Mouse (Mus musculus) layer of hippocampus, adult 9-11 months (tissue): ENCODE measurements around the gene Ptprn2.

Source experiments
- DNase-seq: peaks from one replicate; pipeline ENCODE4 v3.0.0; 2022

Gene Ptprn2

DNA sequence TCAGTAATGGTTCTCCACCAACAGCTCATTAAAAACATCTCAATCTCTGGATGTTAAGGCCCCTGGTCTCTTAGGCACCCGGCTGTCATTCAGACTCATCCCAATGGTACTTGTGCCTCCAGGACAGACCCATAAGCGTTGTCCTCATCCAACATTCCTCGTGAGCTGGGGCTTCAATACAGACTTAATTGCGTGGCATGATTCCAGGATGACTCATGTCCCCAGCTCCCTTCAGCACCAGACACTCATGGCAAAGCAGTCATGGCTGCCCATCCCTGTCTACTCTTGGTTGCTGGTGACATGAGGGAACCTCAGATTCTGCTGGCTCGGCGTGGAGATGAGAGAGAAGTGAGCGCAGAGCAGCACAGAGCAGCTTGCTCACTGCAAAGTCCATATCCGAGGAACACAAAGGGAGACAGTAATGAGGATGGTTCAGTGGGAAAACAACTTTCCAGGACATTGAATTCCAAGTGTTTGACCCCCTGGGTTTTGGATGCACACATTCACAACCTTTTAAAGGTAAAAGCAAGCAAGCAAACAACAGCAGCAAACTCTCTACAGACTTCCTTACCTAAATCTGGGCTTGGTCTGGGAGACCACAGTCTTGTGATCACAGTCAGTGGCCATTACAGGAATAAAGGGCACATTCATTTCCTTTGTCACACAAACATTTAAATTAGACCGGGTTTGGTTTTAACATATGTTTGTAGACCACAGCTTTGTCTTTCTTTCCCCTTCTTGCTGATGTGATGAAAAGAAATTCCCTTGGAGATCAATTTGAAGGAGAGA, 754.6 kb downstream of the Ptprn2 start:
- no peak for DNase-seq

DNA sequence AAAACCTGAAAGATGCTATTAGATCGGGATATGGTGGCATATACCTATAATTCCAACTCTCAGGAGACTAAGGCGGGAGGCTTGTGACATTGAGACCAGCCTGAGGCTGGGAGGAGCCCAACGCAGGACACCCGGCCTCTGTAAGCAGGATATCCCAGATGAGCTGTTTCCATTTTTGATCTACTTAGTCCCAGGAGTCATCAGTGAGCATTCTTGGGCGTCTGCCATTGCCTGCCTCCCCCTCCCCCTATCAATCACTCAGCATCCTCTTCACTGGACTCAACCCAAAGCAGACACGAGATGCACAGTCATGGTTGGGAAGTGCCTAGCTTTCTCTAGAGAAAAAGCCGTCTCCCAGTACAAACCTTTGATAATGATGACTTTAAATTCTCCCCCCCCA, 756.7 kb downstream of the Ptprn2 start:
- DNase-seq: peak; percentile 53

DNA sequence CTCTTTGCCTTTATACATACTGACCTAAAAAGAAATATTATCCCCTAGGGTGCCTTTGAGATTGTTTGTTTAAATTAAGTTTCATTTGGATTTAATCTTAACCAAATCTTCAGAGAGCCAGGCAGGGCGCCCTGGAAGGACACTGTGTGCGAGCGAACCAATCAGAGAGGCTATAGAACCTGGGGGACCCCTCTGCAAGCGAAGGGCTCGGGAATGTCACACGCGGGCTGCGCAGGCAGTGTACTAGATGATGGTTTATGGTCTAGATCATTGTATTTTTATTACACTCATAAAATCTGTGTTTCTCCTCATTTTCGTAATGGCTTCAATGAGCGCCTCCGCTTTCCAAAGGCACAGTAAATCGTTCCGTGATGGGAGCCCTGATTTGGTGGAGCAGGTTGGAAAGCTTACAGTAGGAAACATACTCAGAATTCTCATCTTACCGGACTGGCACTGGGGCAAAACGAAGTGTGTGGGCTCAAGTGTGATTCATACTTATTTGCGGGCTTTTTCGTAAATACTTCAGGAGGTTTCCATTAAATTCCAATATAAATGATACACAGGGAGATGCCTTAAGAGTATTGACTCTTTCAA, 760.5 kb downstream of the Ptprn2 start:
- DNase-seq: no peak

DNA sequence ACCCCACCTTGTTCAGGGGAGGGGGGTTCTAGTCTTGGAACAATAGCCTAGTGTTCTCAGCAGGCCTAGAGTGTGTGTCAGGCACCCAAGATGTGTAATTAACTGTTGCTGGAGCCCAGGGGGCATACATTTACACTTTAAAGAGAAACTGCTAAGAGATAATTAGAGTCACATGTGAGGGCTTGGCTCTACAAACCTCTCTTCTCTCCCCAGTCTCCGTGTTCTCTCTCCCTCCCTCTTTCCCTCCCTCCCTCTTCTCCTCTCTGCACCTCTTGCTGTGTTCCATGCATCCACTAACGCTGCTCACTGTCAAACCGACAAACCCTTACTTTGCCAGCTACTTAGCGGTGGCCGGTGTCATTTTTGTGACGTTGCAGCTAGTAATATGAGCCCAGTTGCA, 764.9 kb downstream of the Ptprn2 start:
- DNase-seq: no peak

DNA sequence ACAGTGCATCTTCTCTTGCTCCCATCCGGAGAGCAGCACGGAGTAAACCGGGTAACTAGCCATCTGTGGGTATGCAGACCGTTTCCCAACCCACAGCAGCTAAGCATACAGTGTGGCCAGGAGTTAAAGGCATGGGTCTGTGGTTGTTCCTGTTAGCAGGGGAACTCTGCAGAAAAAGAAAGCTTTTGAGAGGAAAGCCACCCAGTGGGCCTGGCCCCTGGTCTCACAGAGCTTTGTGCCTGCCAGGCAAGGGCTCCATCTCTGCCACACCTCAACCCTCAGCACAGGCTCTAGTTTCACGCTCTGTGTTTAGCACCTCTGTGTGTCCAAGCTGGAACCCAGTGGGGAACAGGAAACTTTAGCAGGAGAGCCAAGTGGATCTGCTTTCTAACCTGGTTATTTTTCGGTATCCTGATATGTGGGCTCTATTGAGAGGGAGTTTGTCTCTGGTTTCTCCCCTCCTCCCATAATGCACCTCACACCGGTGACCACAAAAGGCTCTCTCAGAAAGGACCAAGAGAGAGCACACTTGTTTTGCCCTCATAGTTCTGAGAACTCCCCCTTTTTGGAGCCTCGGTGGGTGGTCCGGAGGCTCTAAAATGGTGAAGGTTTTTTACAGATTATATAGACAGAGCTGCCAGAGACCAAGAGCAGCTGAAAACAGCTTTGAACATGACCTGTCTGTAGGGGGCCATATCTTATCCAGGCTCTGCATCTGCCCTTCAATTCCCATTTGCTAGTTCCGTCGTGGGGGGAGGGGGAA, 766.3 kb downstream of the Ptprn2 start:
- DNase-seq: no peak

DNA sequence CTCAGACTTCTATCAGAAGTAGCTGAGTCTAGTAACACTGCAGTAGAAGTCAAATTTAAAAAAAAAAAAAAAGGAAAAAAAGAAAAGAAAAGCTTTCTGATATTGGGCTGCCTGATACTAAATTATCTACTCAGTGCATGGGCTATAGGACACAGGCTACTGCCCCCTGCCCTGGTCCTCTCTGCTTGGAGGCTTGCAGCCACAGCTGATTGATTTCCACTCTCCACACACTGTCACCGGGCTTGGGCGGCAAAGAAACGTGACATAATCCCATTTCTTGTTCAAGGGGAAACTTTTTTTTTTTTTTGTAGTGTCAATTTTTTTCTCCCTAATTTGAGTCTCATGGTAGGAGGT, 766.9 kb downstream of the Ptprn2 start:
- DNase-seq: no peak

DNA sequence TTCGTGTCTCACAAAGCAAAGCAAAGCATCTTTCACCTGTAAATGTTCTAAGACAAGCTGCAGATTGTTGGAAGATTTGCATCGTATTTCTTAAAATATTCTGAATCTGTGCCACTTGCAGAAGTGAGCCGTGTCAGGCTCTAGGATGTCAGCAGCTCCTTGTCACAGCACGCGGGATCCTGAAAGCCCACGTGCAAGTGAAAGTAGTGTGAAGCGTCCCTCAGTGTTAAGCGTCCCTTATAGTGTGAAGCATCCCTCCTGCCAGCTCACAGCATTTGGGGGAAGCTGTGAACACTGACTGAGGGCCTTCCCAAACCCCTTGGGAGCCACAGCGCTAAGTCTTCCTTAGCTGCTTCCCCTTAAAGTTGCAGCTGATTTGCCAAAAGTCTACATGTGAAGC, 768.8 kb downstream of the Ptprn2 start:
- DNase-seq: no peak

DNA sequence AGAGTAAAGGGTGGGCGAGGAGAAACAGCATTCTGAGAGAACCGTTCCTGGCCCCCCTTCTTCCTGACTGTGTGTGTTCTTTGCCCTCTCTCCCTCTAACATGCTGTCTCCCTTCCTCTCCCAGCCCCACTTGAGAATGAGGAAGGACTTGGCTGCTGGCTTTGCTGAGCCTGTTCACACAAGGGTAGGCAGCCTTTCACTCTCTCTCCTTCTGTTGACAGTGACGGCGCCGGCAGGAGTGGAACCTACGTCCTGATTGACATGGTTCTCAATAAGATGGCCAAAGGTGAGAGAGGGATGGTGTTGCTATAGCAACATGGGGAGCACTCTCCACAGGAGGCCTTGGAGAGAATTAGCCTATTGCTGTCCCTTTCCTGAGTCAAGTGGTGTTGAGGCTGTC, 769.8 kb downstream of the Ptprn2 start:
- no peak for DNase-seq

DNA sequence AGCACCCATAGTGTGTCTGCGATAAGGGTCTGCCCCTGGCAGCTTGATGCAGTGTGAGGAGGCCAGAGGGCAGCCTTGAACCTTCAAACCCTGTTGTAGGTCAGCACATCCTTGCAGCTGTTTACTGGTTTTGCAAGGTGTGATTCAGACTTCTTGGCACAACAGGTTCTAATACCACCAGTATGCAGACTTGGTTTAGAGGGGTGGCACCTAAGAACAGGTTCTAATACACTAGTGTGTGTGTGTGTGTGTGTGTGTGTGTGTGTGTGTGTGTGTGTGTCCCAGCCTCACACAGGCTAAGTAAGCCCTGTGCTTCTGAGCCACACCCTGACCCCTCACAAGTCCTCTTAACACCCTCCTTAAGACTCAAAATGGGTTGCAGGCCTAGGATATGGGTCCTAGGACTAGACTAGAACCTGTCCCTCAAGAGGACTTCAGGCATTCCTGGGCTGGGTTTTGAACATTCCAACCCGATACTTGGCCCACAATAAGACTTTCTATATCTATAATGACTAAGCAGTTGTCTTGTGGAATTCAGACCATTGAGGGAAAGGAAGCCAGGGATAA, 770.3 kb downstream of the Ptprn2 start:
- DNase-seq: no peak

DNA sequence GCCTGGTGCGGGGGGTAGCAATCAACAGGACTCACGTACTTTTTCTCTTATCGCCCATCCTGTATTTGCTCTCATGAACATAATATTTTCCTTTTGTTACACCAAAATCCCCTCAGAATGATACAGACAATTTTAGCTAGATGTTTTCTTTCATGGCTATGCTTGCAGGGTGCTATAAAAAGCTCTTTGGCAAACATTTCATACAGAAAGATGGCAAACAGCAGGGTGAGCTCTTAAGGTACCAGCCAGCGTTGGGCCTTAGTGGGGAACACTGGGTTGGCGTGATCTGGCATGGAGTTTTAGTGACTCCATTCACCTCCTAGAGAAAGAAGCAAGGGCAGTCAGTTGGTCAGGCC, 771.3 kb downstream of the Ptprn2 start:
- no peak for DNase-seq

DNA sequence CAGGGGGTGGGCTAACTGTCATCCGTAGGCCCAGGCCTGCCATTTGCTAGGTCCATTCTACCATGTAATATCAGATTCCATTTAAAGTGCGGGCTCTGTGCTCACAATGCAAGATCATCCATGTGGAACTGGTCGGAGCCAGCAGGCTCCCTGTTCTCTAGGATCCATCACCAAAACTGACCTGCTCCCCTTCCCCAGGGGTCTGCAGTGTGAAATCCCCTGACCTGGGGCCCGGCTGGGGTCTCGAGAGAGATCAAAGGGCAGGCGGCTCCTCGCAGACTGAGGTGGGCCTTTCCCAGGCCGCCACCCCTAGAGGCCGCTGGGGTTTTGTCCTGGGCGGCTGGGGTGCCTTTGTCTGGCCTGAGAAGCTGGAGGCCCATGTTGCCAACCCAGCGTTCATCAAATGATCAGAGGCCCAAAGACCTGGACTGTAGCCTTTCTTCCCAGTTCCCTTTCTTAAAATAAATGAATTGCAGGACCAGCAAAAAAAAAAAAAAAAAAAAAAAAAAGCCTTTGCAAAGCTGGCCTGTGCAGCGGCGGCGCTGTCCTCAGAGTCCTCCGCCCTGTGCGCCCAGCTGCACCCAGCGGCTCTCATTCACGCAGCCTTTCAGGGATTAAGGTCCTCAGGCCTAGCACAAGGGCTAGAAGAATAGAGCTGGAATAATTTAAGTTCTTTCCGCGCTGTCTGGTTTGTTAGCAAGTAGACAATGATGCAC, 771.8 kb downstream of the Ptprn2 start:
- no peak for DNase-seq

DNA sequence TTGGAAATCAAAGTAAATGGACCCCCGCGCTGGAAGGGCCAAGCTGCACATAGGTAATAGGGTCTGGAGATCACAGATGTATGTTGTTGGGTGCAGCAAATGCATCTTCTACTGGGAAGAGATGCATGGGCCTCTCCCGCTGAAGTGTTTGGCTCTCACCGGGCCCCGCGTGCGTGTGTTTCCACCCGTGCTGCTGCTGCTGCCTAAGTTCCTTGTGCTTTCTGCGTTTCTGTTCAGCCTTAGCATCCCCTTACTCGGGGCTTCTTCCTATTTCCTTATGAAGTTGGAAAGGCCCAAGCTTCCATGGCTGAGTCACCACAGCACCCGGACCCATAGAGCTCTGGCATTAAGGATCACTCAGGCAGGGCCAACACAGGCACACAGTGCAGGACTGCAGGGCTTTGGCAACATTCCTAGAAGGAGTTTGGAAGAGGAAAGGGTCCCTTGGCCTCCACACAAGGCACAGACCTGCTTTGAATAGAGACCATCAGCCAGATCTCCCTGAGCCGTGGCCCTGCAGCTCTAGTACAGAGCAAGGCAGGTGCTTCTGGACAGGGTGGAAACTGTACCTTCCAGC, 772.5 kb downstream of the Ptprn2 start:
- DNase-seq: no peak

DNA sequence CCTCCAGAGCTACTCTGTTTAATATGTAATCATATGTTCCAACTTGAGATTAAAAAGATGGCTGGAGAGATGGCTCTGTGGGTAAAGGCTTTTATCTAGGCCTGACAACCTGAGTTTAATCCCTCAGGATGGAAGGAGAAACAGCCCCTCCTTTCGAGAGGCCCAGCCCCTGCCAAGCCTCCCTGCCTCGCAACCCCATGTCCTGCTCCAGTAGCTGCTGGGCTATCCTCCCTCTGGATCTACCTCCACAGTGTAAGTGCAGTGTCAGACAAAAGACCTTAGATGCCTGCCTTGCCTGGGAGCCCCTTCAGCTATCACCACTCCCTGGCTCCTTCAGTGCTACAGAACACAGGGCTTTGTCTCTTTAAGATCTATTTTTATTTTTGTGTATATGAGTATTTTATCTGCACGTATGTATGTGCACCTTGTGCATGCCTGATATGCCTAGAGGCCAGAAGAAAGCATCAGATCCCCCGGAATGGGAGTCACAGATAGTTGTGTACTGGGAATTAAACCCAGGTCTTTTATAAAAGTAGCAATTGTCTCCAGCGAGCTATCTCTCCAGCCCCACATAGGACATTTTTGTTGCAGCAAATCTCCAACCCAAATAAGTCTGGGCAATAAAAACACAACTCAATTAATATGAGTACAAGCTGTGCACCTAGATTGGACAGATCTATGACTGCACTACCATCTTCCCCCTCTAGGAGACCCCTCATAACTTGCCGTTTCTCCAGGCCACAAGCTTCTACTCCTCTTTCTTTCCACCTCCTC, 775.1 kb downstream of the Ptprn2 start:
- no peak for DNase-seq

DNA sequence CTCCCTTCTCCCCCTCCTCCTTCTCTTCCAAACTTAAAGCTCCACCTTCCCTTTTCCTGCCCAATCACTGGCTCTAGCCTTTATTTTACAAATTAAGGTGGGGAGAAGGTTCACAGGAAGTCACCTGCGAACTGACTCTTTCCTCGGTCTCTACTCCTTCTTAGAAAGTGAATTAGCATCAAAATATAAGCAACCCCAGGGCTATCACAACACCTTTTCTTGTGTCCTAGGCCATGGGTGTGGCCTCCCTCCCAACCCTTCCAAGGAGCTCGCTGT, 775.6 kb downstream of the Ptprn2 start:
- no peak for DNase-seq

DNA sequence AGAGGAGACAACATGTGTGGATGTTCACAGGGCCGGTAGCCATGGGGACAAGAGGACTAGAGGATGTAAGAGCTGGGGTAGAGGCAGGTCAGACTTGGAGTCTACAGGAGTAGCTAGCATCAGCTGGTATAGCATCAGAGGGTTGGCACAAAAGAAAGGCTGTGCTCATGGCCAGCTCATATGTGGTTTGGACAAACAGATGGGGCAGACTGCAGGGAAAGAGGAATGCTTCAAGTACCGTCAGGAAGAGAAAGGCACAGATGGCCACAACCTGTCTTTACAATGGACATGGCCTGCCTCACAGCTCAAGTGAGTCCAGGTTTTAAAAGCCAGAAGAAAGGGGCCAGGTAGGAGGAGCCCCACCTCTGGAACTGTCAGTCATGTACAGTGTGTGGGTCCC, 776.5 kb downstream of the Ptprn2 start:
- DNase-seq: no peak

DNA sequence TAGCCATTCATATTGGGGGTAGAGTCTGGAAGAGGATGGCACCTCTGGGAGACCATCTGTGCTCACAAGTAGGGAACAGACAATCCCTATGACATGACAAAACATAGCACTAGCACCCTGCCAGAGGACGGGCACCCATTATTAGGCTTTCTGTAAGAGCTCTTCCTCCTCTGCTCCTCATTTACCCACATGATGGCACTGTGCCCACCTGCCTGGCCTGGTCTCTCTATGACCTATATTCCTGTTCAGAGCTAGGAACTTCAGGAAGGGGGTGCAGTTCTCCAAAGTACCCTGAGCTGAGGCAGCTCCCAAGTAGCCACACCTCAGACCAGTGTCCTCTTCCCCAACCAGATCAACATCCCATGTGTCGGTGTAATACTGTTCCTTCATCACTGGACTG, 777.6 kb downstream of the Ptprn2 start:
- DNase-seq: no peak

DNA sequence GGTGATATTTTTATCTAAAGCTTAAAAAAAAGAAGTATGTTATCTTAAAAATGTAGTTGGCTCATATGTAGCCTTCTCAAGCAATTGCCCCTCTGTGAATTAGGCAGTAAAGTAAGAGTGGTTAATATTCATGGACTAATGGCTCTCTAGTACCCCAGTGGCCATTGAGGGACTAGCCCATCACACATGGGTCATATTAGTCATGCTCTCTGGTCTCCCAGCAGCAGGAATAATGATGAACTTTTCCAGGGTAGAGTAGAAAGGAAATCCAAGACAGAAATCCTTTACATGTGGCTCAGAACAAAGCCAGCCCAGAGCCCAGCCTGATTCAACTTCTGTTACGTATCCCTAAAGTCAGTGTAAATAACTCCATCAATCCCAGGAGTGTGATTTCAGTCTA, 779.7 kb downstream of the Ptprn2 start:
- DNase-seq: no peak

DNA sequence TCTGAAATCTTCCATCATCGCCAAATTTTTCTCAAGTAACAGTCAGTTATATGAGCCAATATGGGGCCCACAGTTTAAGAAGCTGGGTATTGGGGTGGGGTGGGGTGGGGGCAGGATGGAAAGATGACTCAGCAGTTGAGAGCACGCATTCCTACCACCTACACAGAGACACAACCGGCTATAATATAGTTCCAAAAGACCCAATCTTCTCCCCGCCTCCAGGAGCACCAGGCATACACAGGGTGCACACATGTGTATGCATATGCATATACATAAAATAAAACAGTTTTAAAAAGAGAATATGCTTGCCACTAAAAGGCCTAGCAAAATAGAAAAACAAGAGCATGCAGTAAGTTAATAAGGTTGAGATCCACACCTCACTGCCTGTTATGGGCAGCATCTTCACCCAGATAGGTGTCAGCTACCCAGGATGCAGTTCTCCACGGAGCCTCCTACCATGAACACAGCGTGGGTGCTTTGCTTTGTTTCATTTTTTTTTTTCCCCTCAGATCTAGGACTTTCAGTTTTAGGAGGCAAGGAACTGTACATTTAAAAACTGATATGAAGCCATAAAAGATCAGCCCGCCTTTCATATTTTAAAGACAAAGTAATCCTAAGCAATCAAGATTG, 783.1 kb downstream of the Ptprn2 start:
- DNase-seq: no peak

DNA sequence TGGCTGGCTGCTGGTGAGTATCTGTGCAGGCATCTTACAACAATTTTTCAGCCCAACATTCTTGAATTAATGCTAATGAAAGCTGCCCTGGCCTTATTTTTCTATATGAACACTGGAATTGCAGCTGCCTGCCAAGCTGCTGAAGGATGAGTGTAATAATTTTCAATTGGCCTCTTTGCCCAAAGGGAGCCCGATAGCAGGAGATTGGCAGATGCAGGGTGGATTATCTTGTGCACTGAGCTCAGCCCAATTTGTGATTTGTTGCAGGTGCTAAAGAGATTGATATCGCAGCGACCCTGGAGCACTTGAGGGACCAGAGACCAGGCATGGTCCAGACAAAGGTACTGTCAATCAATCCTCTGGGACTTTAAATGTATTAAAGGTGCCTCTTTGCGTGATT, 783.8 kb downstream of the Ptprn2 start:
- no peak for DNase-seq

DNA sequence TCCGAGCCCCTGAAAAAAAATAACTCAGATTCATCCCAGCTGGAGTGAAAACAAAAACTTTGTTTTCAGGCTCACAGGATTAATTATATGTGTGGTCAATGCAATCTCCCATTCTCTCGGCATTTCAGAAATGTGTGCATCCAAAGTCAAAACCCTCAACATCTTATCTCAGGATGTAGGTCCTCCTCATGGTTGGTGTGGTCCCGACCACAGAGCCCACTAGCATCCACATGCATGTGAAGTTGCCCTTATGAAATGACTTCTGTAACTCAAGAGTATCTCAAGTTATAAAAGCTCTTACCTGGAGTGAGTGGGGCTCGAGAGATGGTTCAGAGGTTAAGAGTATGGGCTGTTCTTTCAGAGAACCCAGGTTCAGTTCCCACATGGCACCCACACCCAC, 784.7 kb downstream of the Ptprn2 start:
- no peak for DNase-seq

DNA sequence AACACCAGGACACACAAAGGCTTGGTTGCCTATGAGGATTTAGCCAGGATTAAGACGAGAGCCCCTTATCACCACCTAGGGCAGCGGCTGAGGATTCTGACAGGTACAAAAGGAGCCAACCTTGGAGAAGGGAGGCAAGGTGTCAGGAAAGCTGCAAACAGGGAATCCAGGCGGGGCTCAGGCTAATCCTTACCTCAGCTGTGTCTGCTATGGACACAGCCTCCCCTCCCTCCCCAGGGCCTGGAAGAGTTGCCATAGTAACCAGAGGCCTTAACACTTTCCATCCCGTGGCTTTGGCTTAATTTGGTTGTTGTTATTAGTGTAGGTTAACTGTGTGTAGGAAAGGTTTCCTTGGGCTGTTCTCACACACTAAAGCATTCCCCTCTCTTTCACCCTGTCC, 787.6 kb downstream of the Ptprn2 start:
- no peak for DNase-seq

DNA sequence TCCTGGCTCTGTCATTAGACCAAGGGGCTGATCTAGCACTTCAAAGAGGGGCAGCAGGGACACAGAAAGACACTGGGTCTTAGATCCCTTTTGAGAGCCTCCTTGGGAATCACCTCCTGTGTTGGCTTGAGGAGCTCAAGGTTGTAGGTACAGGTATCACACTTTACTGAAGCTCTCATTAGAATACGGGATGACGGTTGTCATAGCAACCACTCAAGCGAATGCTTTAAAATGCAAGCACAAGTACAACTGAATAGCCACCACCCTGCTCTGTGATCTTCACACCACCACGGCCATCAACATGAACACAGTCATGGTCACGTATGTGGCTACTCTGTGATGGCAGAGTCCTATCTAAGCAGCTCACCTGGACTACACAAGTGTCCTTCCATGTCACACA, 789.1 kb downstream of the Ptprn2 start:
- DNase-seq: no peak
